Mouse (Mus musculus): Measurements from ENCODE around the gene Bmp6.

- no peak for TF ChIP-seq CTCF (IDR thresholded peaks at IDR 0.05; ENCODE audit: low read depth, low read length)
- TF ChIP-seq EP300 (IDR thresholded peaks at IDR 0.05; ENCODE audit: insufficient read depth, low read depth, low read length) = no peak
Measured at GRCm38 (mm10) chr13:38352986-38353385, 8.1 kb downstream of the Bmp6 start.

Data from ES-Bruce4 (cell line).